Mouse (Mus musculus) lung, postnatal 0 days (tissue): ENCODE results near the gene Fam71f1.
"Not testable (repeated sequence)": the region's sequence is repeated elsewhere in the genome, so short reads cannot be mapped to it uniquely, and the experiment has no call there.

ENCODE experiments used
- CTCF ChIP-seq: IDR thresholded peaks from 2 replicates; pipeline ENCODE4 v1.5.1; 2016; ENCODE audit warnings: antibody characterized with exemption, mild to moderate bottlenecking
- EP300 ChIP-seq: IDR thresholded peaks from 2 replicates; pipeline ENCODE4 v1.6.1; 2016; ENCODE audit warnings: antibody characterized with exemption, mild to moderate bottlenecking, control low read depth

DNA sequence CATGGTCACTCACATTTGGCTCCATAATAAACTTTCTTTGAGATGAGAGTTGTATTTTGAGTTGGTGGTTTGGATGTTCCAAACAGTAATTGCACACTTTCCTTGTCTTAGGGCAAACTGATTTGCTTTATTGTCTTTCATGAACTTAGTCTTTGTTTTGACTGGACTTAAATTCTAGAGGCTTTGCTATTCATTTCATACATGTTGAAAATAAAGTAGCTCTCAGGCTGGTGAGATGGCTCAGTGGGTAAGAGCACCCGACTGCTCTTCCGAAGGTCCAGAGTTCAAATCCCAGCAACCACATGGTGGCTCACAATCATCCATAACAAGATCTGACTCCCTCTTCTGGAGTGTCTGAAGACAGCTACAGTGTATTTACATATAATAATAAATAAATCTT lies 27.6 kb downstream of the Fam71f1 start:
- not testable (repeated sequence) for TF ChIP-seq CTCF, EP300
